Mouse (Mus musculus): ENCODE measurements around the gene Pycard. TPM values are rescaled to one million over a fixed set of nuclear protein-coding genes. Genes with fewer than 3 reads are reported as not detected.
"Not testable (repeated sequence)": the region's sequence is repeated elsewhere in the genome, so short reads cannot be mapped to it uniquely, and the experiment has no call there.

The Pycard gene
- polyA plus RNA-seq, 1 experiment: 17.0 TPM

DNA sequence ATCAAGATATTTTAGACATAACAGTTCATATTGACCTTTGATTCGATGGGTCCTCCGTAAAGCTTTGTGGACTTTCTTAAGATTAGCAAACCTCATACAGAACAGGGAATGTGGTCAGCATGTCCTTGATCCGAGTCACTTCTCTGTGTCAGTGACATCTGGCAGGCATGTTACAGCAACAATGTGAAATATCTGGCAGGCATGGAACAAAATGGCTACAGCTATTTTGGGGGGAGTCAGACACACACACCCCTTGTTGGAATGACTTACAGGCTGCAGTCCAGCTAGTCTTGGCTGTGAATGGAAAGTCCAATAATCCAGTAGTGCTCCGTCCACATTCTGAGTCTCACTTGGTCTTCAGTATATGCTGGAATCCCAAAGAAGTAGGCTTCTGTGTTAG, 29.9 kb upstream of the Pycard start:
- Histone ChIP-seq H3K4me1 (peaks cover 36% of the 10 kb centered on the region), H3K36me3 (replicated peaks; ENCODE audit: low read length) (peaks cover 19% of the 10 kb centered on the region), H3K4me3 (replicated peaks) (no peak overlapping the region), H3K9me3 (peaks cover 60% of the 10 kb centered on the region), H3K27me3 (replicated peaks) (peaks cover 2% of the 10 kb centered on the region)
- TF ChIP-seq FLI1 (IDR thresholded peaks at IDR 0.05; ENCODE audit: low read length) (no peak), GATA1 (IDR thresholded peaks at IDR 0.05; ENCODE audit: borderline replicate concordance, low read length) (no peak)

DNA sequence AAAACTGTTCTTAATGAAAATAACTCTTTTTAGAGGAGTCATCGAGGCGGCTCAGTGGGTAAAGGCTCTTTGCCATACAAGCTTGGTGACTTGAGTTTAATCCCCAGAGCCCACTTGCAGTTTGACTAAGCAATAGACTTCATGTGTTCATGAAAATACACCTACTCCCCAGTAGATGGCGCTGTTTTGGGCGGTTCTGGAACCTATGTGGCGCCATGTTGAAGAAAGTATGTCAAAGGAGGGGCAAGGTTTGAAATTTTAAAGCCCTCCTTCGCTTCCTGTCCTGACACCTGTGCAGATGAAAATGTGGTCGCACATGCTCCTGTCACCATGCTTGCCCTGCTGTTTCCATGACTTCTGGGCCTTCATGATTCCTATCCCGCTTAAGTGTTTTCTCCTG, 29.3 kb upstream of the Pycard start:
- H3K27me3 ChIP-seq (replicated peaks): peaks cover under 1% of the 10 kb centered on the region
- TF ChIP-seq FLI1 (IDR thresholded peaks at IDR 0.05; ENCODE audit: low read length) (no peak), GATA1 (IDR thresholded peaks at IDR 0.05; ENCODE audit: borderline replicate concordance, low read length) (no peak)
- peaks cover 66% of the 10 kb centered on the region for H3K9me3 ChIP-seq
- H3K4me1 ChIP-seq: peaks cover 41% of the 10 kb centered on the region
- H3K36me3 ChIP-seq (replicated peaks; ENCODE audit: low read length): peaks cover 23% of the 10 kb centered on the region
- no peak overlapping the region for H3K4me3 ChIP-seq (replicated peaks)

DNA sequence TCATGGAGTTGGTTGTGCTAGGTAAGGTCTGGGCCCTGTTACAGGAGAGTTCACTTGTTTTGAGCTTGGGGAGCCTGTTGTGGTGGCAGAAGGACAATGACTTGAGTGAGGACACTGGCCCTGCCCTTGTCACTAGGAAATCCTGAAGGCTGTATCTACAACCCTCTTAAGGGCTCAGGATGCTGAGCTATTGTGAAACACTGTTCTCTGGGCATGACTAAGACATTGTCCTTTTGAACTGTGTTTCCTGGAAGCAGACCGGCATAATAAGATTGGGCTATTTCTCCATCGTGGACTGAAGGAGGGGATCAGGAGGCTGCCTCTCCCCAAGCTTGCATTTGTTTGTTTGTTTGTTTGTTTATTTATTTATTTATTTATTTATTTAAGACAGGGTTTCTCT, 25.5 kb upstream of the Pycard start:
- TF ChIP-seq FLI1 (IDR thresholded peaks at IDR 0.05; ENCODE audit: low read length) (no peak), GATA1 (IDR thresholded peaks at IDR 0.05; ENCODE audit: borderline replicate concordance, low read length) (no peak)
- no peak overlapping the region for H3K4me3 ChIP-seq (replicated peaks)
- peaks cover 38% of the 10 kb centered on the region for H3K4me1 ChIP-seq
- peaks cover 71% of the 10 kb centered on the region for H3K9me3 ChIP-seq
- H3K36me3 ChIP-seq (replicated peaks; ENCODE audit: low read length): peaks cover 28% of the 10 kb centered on the region
- H3K27me3 ChIP-seq (replicated peaks): peaks cover 5% of the 10 kb centered on the region

DNA sequence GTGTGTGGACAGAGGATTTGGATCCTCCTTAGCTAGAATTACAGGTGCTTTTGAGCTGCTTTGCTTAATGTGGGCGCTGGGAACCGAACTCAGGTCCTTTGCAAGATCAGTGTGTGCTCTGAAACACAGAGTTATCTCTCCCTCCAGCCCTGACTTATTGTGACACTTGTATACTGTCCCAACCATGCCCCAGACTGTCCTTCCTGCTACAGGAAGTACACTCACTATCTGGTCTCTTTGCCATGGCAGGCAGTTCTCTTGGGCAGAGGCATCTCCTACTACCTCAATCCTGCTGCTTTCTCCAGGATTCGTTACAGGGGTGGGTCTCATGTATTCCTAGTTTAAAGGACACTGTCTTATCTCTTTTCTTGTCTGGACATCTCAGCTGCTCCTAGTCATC, 24.6 kb upstream of the Pycard start:
- Histone ChIP-seq H3K36me3 (replicated peaks; ENCODE audit: low read length) (peaks cover 28% of the 10 kb centered on the region), H3K4me1 (peaks cover 38% of the 10 kb centered on the region), H3K27me3 (replicated peaks) (peaks cover 6% of the 10 kb centered on the region), H3K9me3 (peaks cover 62% of the 10 kb centered on the region), H3K4me3 (replicated peaks) (peak overlapping the region; percentile 77)
- TF ChIP-seq GATA1 (IDR thresholded peaks at IDR 0.05; ENCODE audit: borderline replicate concordance, low read length) (no peak), FLI1 (IDR thresholded peaks at IDR 0.05; ENCODE audit: low read length) (no peak)

DNA sequence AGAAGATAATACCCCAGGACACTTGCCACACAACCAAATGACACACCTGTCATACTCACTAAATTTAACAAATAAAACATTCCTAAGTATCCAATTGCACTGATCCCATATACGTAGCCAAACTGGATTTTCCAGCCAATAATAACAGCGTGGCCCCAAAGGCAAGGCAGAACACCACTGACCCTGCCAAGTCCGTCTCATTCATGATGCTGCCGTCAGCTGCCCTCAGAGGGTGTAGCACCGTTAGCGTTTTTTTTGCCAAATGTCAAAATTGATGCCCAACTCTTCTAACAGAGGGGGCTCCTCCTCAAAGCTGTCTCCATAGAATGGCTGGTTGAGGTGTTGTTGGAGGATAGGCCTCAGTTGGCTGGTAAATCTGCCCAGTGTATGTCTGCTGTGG, 23.0 kb upstream of the Pycard start:
- Histone ChIP-seq H3K4me3 (replicated peaks) (no peak overlapping the region), H3K36me3 (replicated peaks; ENCODE audit: low read length) (peaks cover 20% of the 10 kb centered on the region), H3K27me3 (replicated peaks) (peaks cover 6% of the 10 kb centered on the region), H3K4me1 (peaks cover 38% of the 10 kb centered on the region), H3K9me3 (peaks cover 47% of the 10 kb centered on the region)
- TF ChIP-seq GATA1 (IDR thresholded peaks at IDR 0.05; ENCODE audit: borderline replicate concordance, low read length) (no peak), FLI1 (IDR thresholded peaks at IDR 0.05; ENCODE audit: low read length) (no peak)

DNA sequence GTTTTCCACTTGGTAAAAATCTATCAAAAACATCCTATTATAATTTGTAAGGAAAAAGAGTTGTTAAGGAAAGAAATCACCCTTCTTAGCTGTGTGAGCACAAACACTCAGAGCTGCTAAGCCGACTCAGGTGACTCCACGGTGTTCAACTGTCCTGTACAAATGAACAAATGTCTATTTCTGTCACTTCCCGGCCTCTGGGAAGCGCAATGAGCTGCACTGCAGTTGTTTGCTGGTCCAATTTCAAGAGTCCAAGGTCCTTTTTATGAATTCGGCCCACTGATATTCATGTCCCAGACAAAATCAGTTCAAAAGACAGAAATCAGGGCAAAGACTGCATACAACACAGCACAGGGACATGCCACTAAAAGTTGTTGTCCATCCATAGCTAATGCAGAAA, 22.5 kb upstream of the Pycard start:
- peaks cover 16% of the 10 kb centered on the region for H3K36me3 ChIP-seq (replicated peaks; ENCODE audit: low read length)
- H3K27me3 ChIP-seq (replicated peaks); H3K4me3 ChIP-seq (replicated peaks): not testable (repeated sequence)
- H3K4me1 ChIP-seq: peaks cover 36% of the 10 kb centered on the region
- H3K9me3 ChIP-seq: peaks cover 42% of the 10 kb centered on the region

DNA sequence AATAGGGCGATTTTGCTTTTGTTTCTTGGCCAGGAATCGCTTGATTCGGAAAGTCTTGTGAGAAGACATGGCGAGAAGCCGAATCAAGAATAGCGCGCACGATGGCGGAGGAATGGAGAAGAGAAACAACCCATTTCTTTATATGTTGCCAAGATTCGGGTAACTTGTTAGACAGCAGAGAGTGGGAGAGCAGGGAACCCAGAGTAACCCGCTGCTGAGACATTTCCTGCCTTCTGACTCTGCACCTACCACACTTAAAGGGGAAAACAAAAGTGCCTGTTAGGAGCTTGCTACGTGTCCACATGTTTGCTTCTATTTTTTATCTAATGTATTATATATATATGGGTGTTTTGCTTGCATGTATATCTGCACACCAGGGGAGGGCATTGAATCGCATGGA, 19.4 kb upstream of the Pycard start:
- Histone ChIP-seq H3K4me3 (replicated peaks) (no peak overlapping the region), H3K36me3 (replicated peaks; ENCODE audit: low read length) (peaks cover 6% of the 10 kb centered on the region), H3K27me3 (replicated peaks) (peaks cover 28% of the 10 kb centered on the region), H3K9me3 (peaks cover 26% of the 10 kb centered on the region), H3K4me1 (peaks cover 18% of the 10 kb centered on the region)
- TF ChIP-seq GATA1 (IDR thresholded peaks at IDR 0.05; ENCODE audit: borderline replicate concordance, low read length): no peak
- no peak for TF ChIP-seq FLI1 (IDR thresholded peaks at IDR 0.05; ENCODE audit: low read length)

DNA sequence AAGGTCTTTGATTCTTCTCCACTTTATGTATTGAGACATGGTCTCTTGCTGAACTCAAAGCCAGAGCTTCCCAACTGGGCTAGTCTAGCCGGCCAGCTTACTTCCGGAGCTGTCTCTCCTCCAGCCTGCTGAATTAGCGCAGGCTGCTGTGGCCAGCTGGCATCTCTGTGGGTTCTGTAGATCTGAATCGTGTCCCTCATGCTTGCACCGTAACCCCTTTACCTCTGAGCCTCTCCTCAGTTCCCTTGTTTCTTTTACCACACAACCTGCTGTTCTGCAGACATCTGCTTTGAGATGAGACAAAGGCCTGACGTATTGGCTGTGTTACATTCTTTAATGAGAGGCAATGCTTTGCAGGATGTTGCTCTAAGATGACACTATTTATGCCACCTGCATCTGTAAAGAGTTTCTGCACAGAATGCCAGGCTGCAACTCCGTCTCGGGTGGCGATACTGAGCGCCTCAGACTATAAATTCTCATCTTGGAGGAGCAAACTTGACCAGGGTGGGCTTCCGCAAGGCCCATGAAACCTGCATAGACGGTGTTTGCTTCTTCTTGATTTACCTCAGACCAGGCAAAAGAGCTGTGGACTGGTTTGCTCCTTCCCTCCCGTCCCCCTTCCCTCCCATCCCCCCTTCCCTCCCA, 18.6 kb upstream of the Pycard start:
- H3K27me3 ChIP-seq (replicated peaks): peaks cover 36% of the 10 kb centered on the region
- H3K4me1 ChIP-seq: peaks cover 14% of the 10 kb centered on the region
- peaks cover 3% of the 10 kb centered on the region for H3K36me3 ChIP-seq (replicated peaks; ENCODE audit: low read length)
- peaks cover 17% of the 10 kb centered on the region for H3K9me3 ChIP-seq
- no peak overlapping the region for H3K4me3 ChIP-seq (replicated peaks)
- no peak for TF ChIP-seq GATA1 (IDR thresholded peaks at IDR 0.05; ENCODE audit: borderline replicate concordance, low read length)
- no peak for TF ChIP-seq FLI1 (IDR thresholded peaks at IDR 0.05; ENCODE audit: low read length)

DNA sequence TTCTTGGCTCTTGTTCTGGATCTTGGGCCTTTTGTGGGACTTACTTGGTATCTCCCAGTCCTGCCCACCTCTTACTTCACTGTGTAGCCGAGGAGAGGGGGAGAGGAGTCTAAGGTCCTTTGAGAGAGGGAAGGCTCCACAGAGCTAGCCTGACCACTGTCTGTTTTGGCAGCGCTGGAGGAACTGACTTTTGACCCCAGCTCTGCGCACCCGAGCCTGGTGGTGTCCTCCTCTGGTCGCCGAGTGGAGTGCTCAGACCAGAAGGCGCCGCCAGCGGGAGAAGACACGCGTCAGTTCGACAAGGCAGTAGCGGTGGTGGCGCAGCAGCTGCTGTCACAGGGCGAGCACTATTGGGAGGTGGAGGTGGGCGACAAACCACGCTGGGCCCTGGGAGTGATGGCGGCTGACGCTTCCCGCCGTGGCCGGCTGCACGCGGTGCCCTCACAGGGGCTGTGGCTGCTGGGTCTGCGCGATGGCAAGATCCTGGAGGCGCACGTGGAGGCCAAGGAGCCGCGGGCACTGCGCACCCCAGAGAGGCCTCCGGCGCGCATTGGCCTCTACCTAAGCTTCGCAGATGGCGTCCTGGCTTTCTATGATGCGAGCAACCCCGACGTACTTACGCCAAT, 16.2 kb upstream of the Pycard start:
- TF ChIP-seq FLI1 (IDR thresholded peaks at IDR 0.05; ENCODE audit: low read length): no peak
- TF ChIP-seq GATA1 (IDR thresholded peaks at IDR 0.05; ENCODE audit: borderline replicate concordance, low read length): no peak
- Histone ChIP-seq H3K4me3 (replicated peaks) (peak overlapping the region; percentile 28), H3K27me3 (replicated peaks) (peaks cover 55% of the 10 kb centered on the region), H3K4me1 (peaks cover 14% of the 10 kb centered on the region), H3K9me3 (peaks cover 9% of the 10 kb centered on the region), H3K36me3 (replicated peaks; ENCODE audit: low read length) (no peaks in the 10 kb centered on the region)

DNA sequence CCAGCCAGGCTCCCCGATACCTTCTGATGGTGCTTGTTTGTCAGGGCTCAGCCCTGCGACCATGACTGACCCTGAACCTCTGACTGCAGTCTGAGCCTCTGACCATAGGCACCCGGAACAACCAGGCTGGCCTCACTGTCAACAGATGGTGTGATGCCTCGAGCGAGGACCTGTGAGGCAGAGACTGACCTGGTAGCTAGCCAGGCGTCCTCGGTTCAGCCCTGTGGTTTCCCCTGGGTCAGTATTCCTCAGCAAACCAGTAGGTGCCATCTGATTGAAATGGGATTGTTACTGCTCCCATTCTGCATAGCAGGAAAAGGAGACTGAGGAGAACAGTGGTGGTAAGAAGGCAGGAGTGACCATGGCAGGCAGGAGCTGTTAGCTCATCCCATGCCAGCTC, 12.5 kb upstream of the Pycard start:
- H3K36me3 ChIP-seq (replicated peaks; ENCODE audit: low read length): no peaks in the 10 kb centered on the region
- peaks cover 64% of the 10 kb centered on the region for H3K27me3 ChIP-seq (replicated peaks)
- H3K4me3 ChIP-seq (replicated peaks): no peak overlapping the region
- H3K9me3 ChIP-seq: peaks cover 14% of the 10 kb centered on the region
- TF ChIP-seq GATA1 (IDR thresholded peaks at IDR 0.05; ENCODE audit: borderline replicate concordance, low read length): no peak
- TF ChIP-seq FLI1 (IDR thresholded peaks at IDR 0.05; ENCODE audit: low read length): no peak
- peaks cover 21% of the 10 kb centered on the region for H3K4me1 ChIP-seq
